Mouse (Mus musculus): ENCODE results near the gene Anp32b. TPM values are rescaled to one million over a fixed set of nuclear protein-coding genes. Genes with fewer than 3 reads are reported as not detected.

The Anp32b gene
- total and polyA plus RNA-seq, 3 experiments, result 41.1 to 547 TPM; not detected in 1

DNA sequence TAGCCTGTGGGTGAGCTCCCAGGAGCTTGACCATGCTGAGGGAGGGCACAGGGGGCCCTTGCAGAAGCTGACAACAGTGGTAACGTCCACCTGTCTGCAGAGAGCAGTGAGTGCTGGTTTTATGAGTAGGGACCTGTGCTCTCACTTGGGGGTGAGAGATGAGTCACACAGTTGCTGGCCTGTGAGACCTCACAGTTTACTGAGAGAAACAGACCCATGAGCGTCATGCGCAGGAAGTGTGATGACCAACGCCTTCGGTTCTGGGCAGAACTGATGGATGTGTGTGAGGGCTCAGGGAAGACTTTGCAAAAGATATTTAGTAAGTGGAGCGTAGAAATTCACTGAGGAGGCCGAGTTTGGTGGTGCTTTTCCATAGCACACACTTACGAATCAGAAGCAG lies 28.1 kb upstream of the Anp32b start:
- Histone ChIP-seq H3K4me3 (ENCODE audit: control insufficient read depth in 1 of 2, insufficient read depth in 1 of 2, low read depth in 2 of 2, low read length in 2 of 2) (no peak overlapping the region), H3K4me1 (ENCODE audit: control insufficient read depth in 1 of 2, insufficient read depth in 2 of 2, low read length in 2 of 2) (peaks cover 0 to 12% of the 10 kb centered on the region in 2 experiments; a peak in 2 of 4 replicates), H3K27ac (ENCODE audit: control insufficient read depth, low read depth, low read length) (no peak overlapping the region), H3K9me3 (replicated peaks; ENCODE audit: insufficient read depth, low read length) (no peaks in the 10 kb centered on the region), H3K27me3 (ENCODE audit: control insufficient read depth in 1 of 2, insufficient read depth in 2 of 2, low read length in 2 of 2) (no peaks in the 10 kb centered on the region; a peak in 1 of 4 replicates), H3K9ac (ENCODE audit: control insufficient read depth, low read depth, low read length, poor library complexity, severe bottlenecking) (no peak overlapping the region), H3K36me3 (ENCODE audit: control insufficient read depth in 1 of 2, insufficient read depth in 2 of 2, low read length in 2 of 2) (no peaks in the 10 kb centered on the region; a peak in 1 of 4 replicates), H3K79me2 (ENCODE audit: control insufficient read depth, insufficient read depth, low read length, poor library complexity) (no peaks in the 10 kb centered on the region)
- no peak for TF ChIP-seq RCOR1 (IDR thresholded peaks at IDR 0.05; ENCODE audit: low read depth, low read length)
- no peak for TF ChIP-seq NELFE (IDR thresholded peaks at IDR 0.05; ENCODE audit: low read depth, low read length)
- no peak for TF ChIP-seq ETS1 (IDR thresholded peaks at IDR 0.05; ENCODE audit: low read depth, low read length)
- TF ChIP-seq GATA1 (IDR thresholded peaks at IDR 0.05; ENCODE audit: low read depth, low read length), result no peak
- TF ChIP-seq TCF12 (IDR thresholded peaks at IDR 0.05; ENCODE audit: low read depth, low read length), result no peak
- TF ChIP-seq JUND (IDR thresholded peaks at IDR 0.05; ENCODE audit: low read depth, low read length), result no peak
- no peak for TF ChIP-seq POLR2A (IDR thresholded peaks at IDR 0.05; ENCODE audit: control insufficient read depth in 1 of 2, insufficient read depth in 1 of 2, low read depth in 1 of 2, low read length in 2 of 2, poor library complexity in 1 of 2)
- no peak for TF ChIP-seq USF2 (IDR thresholded peaks at IDR 0.05; ENCODE audit: borderline replicate concordance in 1 of 2, insufficient read depth in 1 of 2, low read depth in 1 of 2, low read length in 2 of 2)
- TF ChIP-seq MYC (IDR thresholded peaks at IDR 0.05; ENCODE audit: low read depth, low read length), result no peak
- no peak for TF ChIP-seq GABPA (IDR thresholded peaks at IDR 0.05; ENCODE audit: low read depth, low read length)
- DNase-seq (ENCODE audit: low read depth, low spot score), result no peak

DNA sequence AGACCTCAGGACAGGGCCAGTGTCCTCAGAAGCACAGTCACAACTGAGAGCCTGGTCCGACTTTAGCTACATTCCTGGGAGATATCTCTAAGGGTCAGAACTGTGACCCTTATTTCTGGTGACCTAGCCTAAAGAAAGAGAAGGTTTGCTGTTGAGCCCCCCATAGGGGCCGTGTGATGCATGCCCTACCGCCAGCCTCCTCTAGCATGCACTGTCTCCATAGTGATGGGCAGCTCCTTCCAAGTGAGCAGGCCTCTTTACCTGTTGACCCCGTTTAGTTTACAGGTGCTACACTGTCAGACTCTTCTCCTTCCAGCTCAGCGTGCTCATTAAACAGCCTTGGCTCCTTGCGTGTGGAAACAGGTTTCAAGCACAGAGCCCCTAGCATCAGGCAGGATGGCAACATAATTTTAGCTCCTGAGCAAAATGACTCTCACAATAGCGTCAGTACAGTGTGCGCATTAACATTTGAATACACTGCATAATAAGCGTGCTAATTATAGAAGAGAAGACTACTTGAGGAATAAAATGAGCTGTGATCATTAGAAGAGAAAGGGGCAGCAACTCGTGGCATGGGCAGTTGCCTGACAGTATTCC lies 21.7 kb upstream of the Anp32b start:
- H3K9me3 ChIP-seq (replicated peaks; ENCODE audit: insufficient read depth, low read length), result no peaks in the 10 kb centered on the region
- no peaks in the 10 kb centered on the region for H3K4me1 ChIP-seq (ENCODE audit: control insufficient read depth in 1 of 2, insufficient read depth in 2 of 2, low read length in 2 of 2)
- no peak overlapping the region for H3K27ac ChIP-seq (ENCODE audit: control insufficient read depth, low read depth, low read length)
- H3K36me3 ChIP-seq (ENCODE audit: control insufficient read depth in 1 of 2, insufficient read depth in 2 of 2, low read length in 2 of 2), result no peaks in the 10 kb centered on the region
- no peak overlapping the region for H3K4me3 ChIP-seq (ENCODE audit: control insufficient read depth in 1 of 2, insufficient read depth in 1 of 2, low read depth in 2 of 2, low read length in 2 of 2)
- H3K27me3 ChIP-seq (ENCODE audit: control insufficient read depth in 1 of 2, insufficient read depth in 2 of 2, low read length in 2 of 2), result peaks cover 1 to 6% of the 10 kb centered on the region in 2 experiments; a peak in 1 of 4 replicates
- no peak for TF ChIP-seq GATA1 (IDR thresholded peaks at IDR 0.05; ENCODE audit: low read depth, low read length)
- TF ChIP-seq RCOR1 (IDR thresholded peaks at IDR 0.05; ENCODE audit: low read depth, low read length), result no peak
- no peak for TF ChIP-seq POLR2A (IDR thresholded peaks at IDR 0.05; ENCODE audit: control insufficient read depth in 1 of 2, insufficient read depth in 1 of 2, low read depth in 1 of 2, low read length in 2 of 2, poor library complexity in 1 of 2)
- TF ChIP-seq TCF12 (IDR thresholded peaks at IDR 0.05; ENCODE audit: low read depth, low read length), result no peak
- no peak for TF ChIP-seq JUND (IDR thresholded peaks at IDR 0.05; ENCODE audit: low read depth, low read length)
- no peak for TF ChIP-seq MYB (IDR thresholded peaks at IDR 0.05; ENCODE audit: low read depth, low read length)
- no peak for TF ChIP-seq MEF2A (IDR thresholded peaks at IDR 0.05; ENCODE audit: extremely low read depth, insufficient replicate concordance, low read depth, low read length, poor library complexity, severe bottlenecking)
- no peak for TF ChIP-seq USF2 (IDR thresholded peaks at IDR 0.05; ENCODE audit: borderline replicate concordance in 1 of 2, insufficient read depth in 1 of 2, low read depth in 1 of 2, low read length in 2 of 2)
- no peak for TF ChIP-seq USF1 (IDR thresholded peaks at IDR 0.05; ENCODE audit: low read depth, low read length)
- no peak for TF ChIP-seq ZC3H11A (IDR thresholded peaks at IDR 0.05; ENCODE audit: low read depth, low read length)
- no peak for TF ChIP-seq RAD21 (IDR thresholded peaks at IDR 0.05; ENCODE audit: low read depth, low read length)
- TF ChIP-seq NELFE (IDR thresholded peaks at IDR 0.05; ENCODE audit: low read depth, low read length), result no peak
- no peak for TF ChIP-seq NRF1 (IDR thresholded peaks at IDR 0.05; ENCODE audit: insufficient read depth, low read depth, low read length, poor library complexity, severe bottlenecking)
- TF ChIP-seq EP300 (IDR thresholded peaks at IDR 0.05; ENCODE audit: low read depth in 1 of 2, low read length in 2 of 2), result no peak
- TF ChIP-seq CHD2 (IDR thresholded peaks at IDR 0.05; ENCODE audit: low read length), result no peak
- TF ChIP-seq HCFC1 (IDR thresholded peaks at IDR 0.05; ENCODE audit: low read depth, low read length), result no peak
- no peak for TF ChIP-seq CHD1 (IDR thresholded peaks at IDR 0.05; ENCODE audit: low read depth, low read length)
- no peak for TF ChIP-seq POLR2AphosphoS5 (IDR thresholded peaks at IDR 0.05; ENCODE audit: borderline replicate concordance, low read depth, low read length)
- no peak overlapping the region for H3K9ac ChIP-seq (ENCODE audit: control insufficient read depth, low read depth, low read length, poor library complexity, severe bottlenecking)
- no peak for DNase-seq (ENCODE audit: low read depth, low spot score)
- no peaks in the 10 kb centered on the region for H3K79me2 ChIP-seq (ENCODE audit: control insufficient read depth, insufficient read depth, low read length, poor library complexity)
